In the genomic region with DNA sequence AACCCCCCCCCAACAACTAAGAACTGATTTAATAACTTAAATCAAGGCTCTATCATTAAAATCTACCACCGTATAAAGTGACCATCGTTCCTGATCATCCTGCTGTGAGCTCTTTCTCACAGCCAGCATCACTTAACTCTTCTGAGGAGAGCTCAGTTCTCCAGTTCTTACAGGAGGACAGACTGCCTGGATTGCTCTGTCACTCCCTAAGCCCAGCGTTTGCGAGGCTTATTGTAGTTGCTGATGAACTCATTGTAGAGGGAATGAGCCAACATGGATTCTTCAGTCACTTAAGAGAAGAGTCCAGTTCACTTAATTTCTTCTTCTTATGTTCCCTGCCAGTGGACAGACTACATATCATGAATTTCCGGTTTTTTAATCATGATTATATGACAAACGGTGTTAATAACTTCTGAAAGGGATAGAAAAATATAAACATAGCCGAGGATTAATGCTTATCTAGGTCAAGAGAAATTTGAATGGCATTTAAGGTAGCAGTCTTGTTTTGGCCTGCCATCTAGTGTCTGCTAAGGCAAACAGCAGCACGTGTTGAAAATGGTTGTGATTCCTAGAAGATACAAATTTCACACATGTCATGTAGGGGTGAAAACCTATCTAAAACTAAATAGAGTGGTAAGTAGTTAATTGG, we compare ENCODE assay signal across 8 mouse cellular contexts. TPM values are rescaled to one million over a fixed set of nuclear protein-coding genes. Genes with fewer than 3 reads are reported as not detected.
DNase-seq lines count a peak whose midpoint lies in the region; ATAC-seq and TF ChIP-seq lines count a peak whose summit lies in the region.

No protein-coding gene starts in this region.

- no peak overlapping the region for H3K4me3 ChIP-seq in lung, embryonic 14.5 days (ENCODE audit: low read depth, low read length)
- H3K4me3 ChIP-seq in intestine, embryonic 15.5 days (replicated peaks) = no peak overlapping the region

- no peak overlapping the region for H3K27ac ChIP-seq in lung, embryonic 14.5 days (ENCODE audit: low read depth)
- H3K27ac ChIP-seq in intestine, embryonic 15.5 days = no peak overlapping the region

- H3K27me3 ChIP-seq in lung, embryonic 14.5 days (ENCODE audit: insufficient read depth, low read length) = no peaks in the 10 kb centered on the region
- no peaks in the 10 kb centered on the region for H3K27me3 ChIP-seq in intestine, embryonic 15.5 days (replicated peaks)

- H3K36me3 ChIP-seq in lung, embryonic 14.5 days (ENCODE audit: insufficient read depth) = no peaks in the 10 kb centered on the region
- no peaks in the 10 kb centered on the region for H3K36me3 ChIP-seq in intestine, embryonic 15.5 days

- DNase-seq in gastrocnemius, adult 18-20 months (ENCODE audit: low spot score) = peak; percentile 37
- DNase-seq in gastrocnemius, adult 8-10 months (ENCODE audit: low spot score in 2 of 2) = no peak
- peak; percentile 33 for DNase-seq in right cerebral cortex, adult 18-20 months
- DNase-seq in right cerebral cortex, postnatal 25 days = no peak
- DNase-seq in brain, embryonic 14.5 days (ENCODE audit: low read depth) = peak; percentile 77
- peak; percentile 80 for DNase-seq in lung, embryonic 14.5 days
- no peak for DNase-seq in gastrocnemius, postnatal 25 days

- no peak for TF ChIP-seq POLR2A in brain, embryonic 14.5 days (IDR thresholded peaks at IDR 0.05; ENCODE audit: borderline replicate concordance, extremely low read depth, insufficient read depth, insufficient read length, poor library complexity, severe bottlenecking)

- H3K4me2 ChIP-seq in lung, embryonic 14.5 days = no peak overlapping the region
- no peak overlapping the region for H3K4me2 ChIP-seq in intestine, embryonic 15.5 days (replicated peaks)

- H3K9me3 ChIP-seq in lung, embryonic 14.5 days (ENCODE audit: low read depth, low read length) = no peaks in the 10 kb centered on the region
- H3K9me3 ChIP-seq in intestine, embryonic 15.5 days = no peaks in the 10 kb centered on the region

- no peaks in the 10 kb centered on the region for H3K4me1 ChIP-seq in lung, embryonic 14.5 days (ENCODE audit: insufficient read depth)
- no peaks in the 10 kb centered on the region for H3K4me1 ChIP-seq in intestine, embryonic 15.5 days (replicated peaks)

- peak; percentile 47; the same call in 1 of the 2 replicates for ATAC-seq in lung, embryonic 14.5 days (ENCODE audit: insufficient read depth)
- ATAC-seq in intestine, embryonic 15.5 days = no peak

- TF ChIP-seq CTCF in brain, embryonic 14.5 days (IDR thresholded peaks at IDR 0.05; ENCODE audit: borderline replicate concordance, extremely low read depth, insufficient read depth, insufficient read length) = peak; percentile 75; the same call in 1 of the 2 replicates
- TF ChIP-seq CTCF in lung, embryonic 14.5 days (IDR thresholded peaks at IDR 0.05; ENCODE audit: low read depth) = peak; percentile 84

- H3K9ac ChIP-seq in lung, embryonic 14.5 days = no peak overlapping the region
- H3K9ac ChIP-seq in intestine, embryonic 15.5 days = no peak overlapping the region

- WGBS in lung, embryonic 14.5 days = 21% methylated on average over 8 of the region's 8 CpGs
- WGBS in intestine, embryonic 15.5 days = 25% methylated on average over 8 of the region's 8 CpGs

RNA-seq across cellular contexts. Expression of gene Hist1h1c, which starts 6.3 kb away (rescaled TPM):
- 100 to 1,000 TPM; 157 to 219 TPM for total RNA-seq in gastrocnemius, adult 18-20 months (2021)
- total RNA-seq in gastrocnemius, adult 8-10 months (2022) = 100 to 1,000 TPM; 196 to 246 (median 227) TPM
- polyA plus RNA-seq in brain, embryonic 14.5 days (2012; rRNA removed) = 12.1 and 16.0 TPM in 2 replicates
- polyA plus RNA-seq in lung, embryonic 14.5 days (2014; fragmentation: Nextera tagmentation; extraction: Ambion mirVana) = 30.5 and 32.3 TPM in 2 replicates
- 32.4 and 36.0 TPM in 2 replicates for polyA plus RNA-seq in intestine, embryonic 15.5 days (2015; fragmentation: Nextera tagmentation; extraction: Ambion mirVana)
- 100 to 1,000 TPM; 156 to 159 TPM for total RNA-seq in gastrocnemius, postnatal 25 days (2021)

RNA-seq across cellular contexts. Expression of gene Hist1h3c, which starts 13.1 kb away (rescaled TPM):
- total RNA-seq in gastrocnemius, adult 18-20 months (2021) = not detected
- total RNA-seq in gastrocnemius, adult 8-10 months (2022) = not detected
- 30.4 and 54.0 TPM in 2 replicates for polyA plus RNA-seq in brain, embryonic 14.5 days (2012; rRNA removed)
- polyA plus RNA-seq in lung, embryonic 14.5 days (2014; fragmentation: Nextera tagmentation; extraction: Ambion mirVana) = 11.3 and 16.9 TPM in 2 replicates
- polyA plus RNA-seq in intestine, embryonic 15.5 days (2015; fragmentation: Nextera tagmentation; extraction: Ambion mirVana) = 4.4 and 7.7 TPM in 2 replicates
- total RNA-seq in gastrocnemius, postnatal 25 days (2021) = 1 to 10 TPM; 5.0 to 7.1 TPM

RNA-seq across cellular contexts. Expression of gene Hist1h2bb, which starts 14.3 kb away (rescaled TPM):
- 1 to 10 TPM; 1.3 to 1.4 TPM for total RNA-seq in gastrocnemius, adult 18-20 months (2021)
- total RNA-seq in gastrocnemius, adult 8-10 months (2022) = 1 to 10 TPM; 1.1 to 1.6 (median 1.4) TPM
- polyA plus RNA-seq in brain, embryonic 14.5 days (2012; rRNA removed) = 11.1 and 17.5 TPM in 2 replicates
- polyA plus RNA-seq in lung, embryonic 14.5 days (2014; fragmentation: Nextera tagmentation; extraction: Ambion mirVana) = 1.6 and 4.0 TPM in 2 replicates
- 2.4 and 3.8 TPM in 2 replicates for polyA plus RNA-seq in intestine, embryonic 15.5 days (2015; fragmentation: Nextera tagmentation; extraction: Ambion mirVana)
- 10 to 100 TPM in 1 of 2 experiments, 1 to 10 TPM in 1; 5.9 to 10.7 TPM for total RNA-seq in gastrocnemius, postnatal 25 days (2021)

RNA-seq across cellular contexts. Expression of gene Hist1h2ab, which starts 18.6 kb away (rescaled TPM):
- under 1 TPM in 1 of 2 experiments, not detected in 1; 0.82 TPM for total RNA-seq in gastrocnemius, adult 18-20 months (2021)
- 1 to 10 TPM in 2 of 4 experiments, under 1 TPM in 1, not detected in 1; 0.97 to 4.9 (median 3.5) TPM for total RNA-seq in gastrocnemius, adult 8-10 months (2022)
- 34.0 and 49.9 TPM in 2 replicates for polyA plus RNA-seq in brain, embryonic 14.5 days (2012; rRNA removed)
- 70.8 and 71.5 TPM in 2 replicates for polyA plus RNA-seq in lung, embryonic 14.5 days (2014; fragmentation: Nextera tagmentation; extraction: Ambion mirVana)
- 39.8 and 44.9 TPM in 2 replicates for polyA plus RNA-seq in intestine, embryonic 15.5 days (2015; fragmentation: Nextera tagmentation; extraction: Ambion mirVana)
- 10 to 100 TPM in 1 of 2 experiments, 1 to 10 TPM in 1; 9.5 to 11.0 TPM for total RNA-seq in gastrocnemius, postnatal 25 days (2021)

RNA-seq across cellular contexts. Expression of gene Hist1h3b, which starts 19.8 kb away (rescaled TPM):
- total RNA-seq in gastrocnemius, adult 18-20 months (2021) = 1 to 10 TPM in 1 of 2 experiments, not detected in 1; 1.3 TPM
- 1 to 10 TPM in 2 of 4 experiments, not detected in 2; 2.7 to 2.8 TPM for total RNA-seq in gastrocnemius, adult 8-10 months (2022)
- polyA plus RNA-seq in brain, embryonic 14.5 days (2012; rRNA removed) = 49.2 and 55.6 TPM in 2 replicates
- 18.4 and 18.7 TPM in 2 replicates for polyA plus RNA-seq in lung, embryonic 14.5 days (2014; fragmentation: Nextera tagmentation; extraction: Ambion mirVana)
- 6.4 and 9.2 TPM in 2 replicates for polyA plus RNA-seq in intestine, embryonic 15.5 days (2015; fragmentation: Nextera tagmentation; extraction: Ambion mirVana)
- 10 to 100 TPM in 1 of 2 experiments, 1 to 10 TPM in 1; 9.6 to 17.3 TPM for total RNA-seq in gastrocnemius, postnatal 25 days (2021)

Comparison
In these comparisons a context has a peak if more than half of its experiments do, and no peak if none do; other contexts are left out.
1. DNase-seq: peak in gastrocnemius, adult 18-20 months (single experiment), right cerebral cortex, adult 18-20 months (single experiment), brain, embryonic 14.5 days (single experiment) and lung, embryonic 14.5 days (single experiment); none in gastrocnemius, adult 8-10 months (0 of 2), right cerebral cortex, postnatal 25 days (single experiment) and gastrocnemius, postnatal 25 days (single experiment).
2. RNA of gene Hist1h3c, which starts 13.1 kb away (total RNA-seq): 5.0 to 7.1 TPM in gastrocnemius, postnatal 25 days; not detected in gastrocnemius, adult 8-10 months and not detected in gastrocnemius, adult 18-20 months; every median in the first group is over 4 times any median in the second.